Mouse (Mus musculus): Measurements from ENCODE around the gene Map6. TPM values are rescaled to one million over a fixed set of nuclear protein-coding genes. Genes with fewer than 3 reads are reported as not detected.

The Map6 gene
- total and polyA plus RNA-seq, 3 experiments = 3.3 to 4.3 (median 3.5) TPM

DNA sequence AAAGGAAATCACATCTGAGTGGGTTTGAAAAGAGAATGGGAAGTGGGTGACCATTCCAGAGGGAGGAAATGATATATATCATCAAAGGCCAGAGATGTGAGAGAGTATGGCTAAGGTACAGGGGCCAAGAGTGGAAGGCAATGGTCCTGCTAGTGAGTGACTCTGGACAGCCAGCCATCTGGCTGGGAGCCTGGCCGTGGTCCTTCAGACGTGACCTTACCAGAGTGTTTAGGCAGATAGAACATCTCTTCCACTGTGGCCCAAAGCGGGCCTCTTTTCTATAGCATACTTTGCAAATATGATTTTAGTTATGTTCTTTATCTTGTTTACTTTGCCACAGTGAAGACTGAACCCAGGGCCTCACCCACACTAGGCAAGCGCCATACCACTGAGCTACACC, 38.4 kb downstream of the Map6 start:
- 71% methylated on average over 4 of the region's 4 CpGs for WGBS
- no peak for TF ChIP-seq CTCF (IDR thresholded peaks at IDR 0.05)
- no peak for TF ChIP-seq EP300 (IDR thresholded peaks at IDR 0.05; ENCODE audit: insufficient read depth, low read depth, low read length)
- no peak for TF ChIP-seq POLR2A (IDR thresholded peaks at IDR 0.05; ENCODE audit: insufficient read depth, low read depth, low read length)
- H3K27ac ChIP-seq = no peak overlapping the region
- H3K4me1 ChIP-seq (ENCODE audit: control insufficient read depth, insufficient read depth, low read length) = peaks cover 12% of the 10 kb centered on the region
- no peaks in the 10 kb centered on the region for H3K79me2 ChIP-seq (replicated peaks; ENCODE audit: control insufficient read depth, insufficient read depth, low read length)
- H3K9ac ChIP-seq (ENCODE audit: low read depth, low read length) = no peak overlapping the region
- H3K27me3 ChIP-seq (ENCODE audit: control insufficient read depth, insufficient read depth, low read length) = no peaks in the 10 kb centered on the region
- no peak overlapping the region for H3K4me3 ChIP-seq
- intact Hi-C loops (cut with DNase I) = no loop called here
- H3K36me3 ChIP-seq (ENCODE audit: control insufficient read depth, insufficient read depth, low read length) = no peaks in the 10 kb centered on the region
- DNase-seq = peak in 1 of 2 experiments; percentile 33

DNA sequence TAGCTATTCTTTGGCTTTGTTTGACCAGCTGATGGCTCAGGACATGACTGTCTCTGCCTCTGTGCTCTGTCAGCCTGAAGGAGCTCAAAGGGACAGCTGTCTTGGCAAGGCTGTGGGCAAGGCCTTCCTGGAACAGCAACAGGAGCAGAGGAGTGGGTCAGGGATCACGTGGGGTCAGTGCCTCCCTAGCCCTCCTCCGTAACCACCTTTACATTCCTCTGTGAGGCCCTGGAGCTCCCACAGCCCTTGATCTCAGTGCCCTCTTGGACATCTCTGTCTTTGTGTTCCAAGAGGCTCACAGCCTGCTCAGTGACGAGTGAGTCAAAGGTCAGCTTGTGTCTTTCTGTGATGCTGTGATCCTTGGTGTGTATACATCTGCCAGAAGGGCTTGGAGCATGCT, 39.4 kb downstream of the Map6 start:
- DNase-seq = no peak
- Histone ChIP-seq H3K4me1 (ENCODE audit: control insufficient read depth, insufficient read depth, low read length) (peaks cover 12% of the 10 kb centered on the region), H3K4me3 (no peak overlapping the region), H3K27ac (no peak overlapping the region), H3K79me2 (replicated peaks; ENCODE audit: control insufficient read depth, insufficient read depth, low read length) (no peaks in the 10 kb centered on the region), H3K36me3 (ENCODE audit: control insufficient read depth, insufficient read depth, low read length) (no peaks in the 10 kb centered on the region), H3K27me3 (ENCODE audit: control insufficient read depth, insufficient read depth, low read length) (no peaks in the 10 kb centered on the region), H3K9ac (ENCODE audit: low read depth, low read length) (no peak overlapping the region)
- WGBS = 48% methylated on average over 3 of the region's 3 CpGs
- TF ChIP-seq EP300 (IDR thresholded peaks at IDR 0.05; ENCODE audit: insufficient read depth, low read depth, low read length) = no peak
- TF ChIP-seq CTCF (IDR thresholded peaks at IDR 0.05) = no peak
- no peak for TF ChIP-seq POLR2A (IDR thresholded peaks at IDR 0.05; ENCODE audit: insufficient read depth, low read depth, low read length)
- intact Hi-C loops (cut with DNase I) = no loop called here

DNA sequence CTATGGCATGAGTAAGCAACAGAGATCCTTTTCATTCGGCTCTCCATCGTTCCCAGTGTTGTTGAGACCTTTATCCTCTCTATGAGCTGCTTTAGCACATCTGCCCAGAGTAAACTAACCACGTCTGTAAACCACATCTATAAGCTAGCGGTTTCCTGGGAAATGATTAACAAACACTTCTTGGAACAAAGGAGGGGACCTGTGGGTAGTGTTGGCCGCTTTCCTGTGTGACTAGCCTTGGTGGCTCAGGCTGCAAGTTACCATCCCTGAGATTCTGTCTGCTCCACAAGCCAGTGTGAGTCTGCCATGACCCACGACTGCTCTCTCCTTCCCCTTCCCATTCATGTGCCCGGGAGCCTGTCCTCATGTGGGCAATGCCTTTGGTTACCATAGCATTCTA, 44.2 kb downstream of the Map6 start:
- Histone ChIP-seq H3K79me2 (replicated peaks; ENCODE audit: control insufficient read depth, insufficient read depth, low read length) (no peaks in the 10 kb centered on the region), H3K9ac (ENCODE audit: low read depth, low read length) (no peak overlapping the region), H3K4me3 (no peak overlapping the region), H3K27ac (no peak overlapping the region), H3K27me3 (ENCODE audit: control insufficient read depth, insufficient read depth, low read length) (no peaks in the 10 kb centered on the region), H3K36me3 (ENCODE audit: control insufficient read depth, insufficient read depth, low read length) (no peaks in the 10 kb centered on the region), H3K4me1 (ENCODE audit: control insufficient read depth, insufficient read depth, low read length) (peaks cover 4% of the 10 kb centered on the region)
- DNase-seq = no peak
- TF ChIP-seq EP300 (IDR thresholded peaks at IDR 0.05; ENCODE audit: insufficient read depth, low read depth, low read length) (no peak), CTCF (IDR thresholded peaks at IDR 0.05) (no peak), POLR2A (IDR thresholded peaks at IDR 0.05; ENCODE audit: insufficient read depth, low read depth, low read length) (no peak)
- 67% methylated on average over 7 of the region's 7 CpGs for WGBS
- intact Hi-C loops (cut with DNase I) = no loop called here

DNA sequence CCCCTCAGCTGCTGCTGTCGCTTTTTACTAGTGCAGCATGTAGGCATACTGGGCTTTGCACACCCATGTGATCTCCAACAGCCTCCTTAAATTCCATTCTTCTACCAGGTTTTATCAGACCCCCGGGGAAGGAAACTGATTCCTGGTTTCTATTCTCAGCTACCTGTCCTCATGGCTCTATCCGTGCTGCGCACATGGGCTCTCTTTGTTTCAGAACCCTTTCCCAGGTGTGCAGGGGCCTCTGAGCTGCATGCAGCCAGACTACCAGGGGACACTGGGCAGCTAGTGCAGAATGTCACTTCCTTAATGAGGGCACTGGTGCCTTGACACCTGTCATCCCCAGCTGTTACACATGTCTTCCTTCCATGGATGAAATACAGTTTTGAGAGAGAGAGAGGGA, 44.8 kb downstream of the Map6 start:
- Histone ChIP-seq H3K79me2 (replicated peaks; ENCODE audit: control insufficient read depth, insufficient read depth, low read length) (no peaks in the 10 kb centered on the region), H3K4me1 (ENCODE audit: control insufficient read depth, insufficient read depth, low read length) (no peaks in the 10 kb centered on the region), H3K36me3 (ENCODE audit: control insufficient read depth, insufficient read depth, low read length) (no peaks in the 10 kb centered on the region), H3K4me3 (no peak overlapping the region), H3K9ac (ENCODE audit: low read depth, low read length) (no peak overlapping the region), H3K27ac (no peak overlapping the region), H3K27me3 (ENCODE audit: control insufficient read depth, insufficient read depth, low read length) (no peaks in the 10 kb centered on the region)
- WGBS = 56% methylated on average over 4 of the region's 4 CpGs
- TF ChIP-seq CTCF (IDR thresholded peaks at IDR 0.05) = no peak
- no peak for TF ChIP-seq EP300 (IDR thresholded peaks at IDR 0.05; ENCODE audit: insufficient read depth, low read depth, low read length)
- no peak for TF ChIP-seq POLR2A (IDR thresholded peaks at IDR 0.05; ENCODE audit: insufficient read depth, low read depth, low read length)
- intact Hi-C loops (cut with DNase I) = no loop called here
- no peak for DNase-seq

DNA sequence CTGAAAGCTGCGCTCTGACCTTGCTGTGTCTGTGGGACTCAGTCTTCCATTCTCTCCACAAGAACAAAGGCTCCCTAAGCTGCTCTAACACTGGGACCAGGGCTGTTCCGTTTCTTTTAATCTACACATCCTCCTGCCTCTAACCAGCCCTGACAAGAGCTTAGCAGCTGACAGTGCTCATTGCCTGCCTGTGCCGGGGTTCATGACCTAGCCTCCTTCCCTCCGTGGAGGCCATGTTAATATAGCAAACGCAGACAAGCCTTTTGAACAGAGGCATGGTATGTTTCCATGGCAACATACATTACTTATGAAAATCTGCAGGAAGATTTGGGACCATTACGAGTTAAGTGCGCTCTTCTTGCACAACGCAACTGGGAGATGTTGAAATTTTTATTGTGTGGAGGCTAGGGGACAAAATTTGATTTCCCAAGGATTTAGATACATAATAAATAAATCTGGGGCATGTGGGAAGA, 45.5 kb downstream of the Map6 start:
- TF ChIP-seq POLR2A (IDR thresholded peaks at IDR 0.05; ENCODE audit: insufficient read depth, low read depth, low read length) = no peak
- no peak for TF ChIP-seq EP300 (IDR thresholded peaks at IDR 0.05; ENCODE audit: insufficient read depth, low read depth, low read length)
- TF ChIP-seq CTCF (IDR thresholded peaks at IDR 0.05) = no peak
- H3K4me3 ChIP-seq = no peak overlapping the region
- no peaks in the 10 kb centered on the region for H3K36me3 ChIP-seq (ENCODE audit: control insufficient read depth, insufficient read depth, low read length)
- no peak overlapping the region for H3K9ac ChIP-seq (ENCODE audit: low read depth, low read length)
- H3K4me1 ChIP-seq (ENCODE audit: control insufficient read depth, insufficient read depth, low read length) = no peaks in the 10 kb centered on the region
- H3K27me3 ChIP-seq (ENCODE audit: control insufficient read depth, insufficient read depth, low read length) = no peaks in the 10 kb centered on the region
- no peaks in the 10 kb centered on the region for H3K79me2 ChIP-seq (replicated peaks; ENCODE audit: control insufficient read depth, insufficient read depth, low read length)
- no peak for DNase-seq
- intact Hi-C loops (cut with DNase I) = no loop called here
- WGBS = 71% methylated on average over 8 of the region's 8 CpGs
- no peak overlapping the region for H3K27ac ChIP-seq

DNA sequence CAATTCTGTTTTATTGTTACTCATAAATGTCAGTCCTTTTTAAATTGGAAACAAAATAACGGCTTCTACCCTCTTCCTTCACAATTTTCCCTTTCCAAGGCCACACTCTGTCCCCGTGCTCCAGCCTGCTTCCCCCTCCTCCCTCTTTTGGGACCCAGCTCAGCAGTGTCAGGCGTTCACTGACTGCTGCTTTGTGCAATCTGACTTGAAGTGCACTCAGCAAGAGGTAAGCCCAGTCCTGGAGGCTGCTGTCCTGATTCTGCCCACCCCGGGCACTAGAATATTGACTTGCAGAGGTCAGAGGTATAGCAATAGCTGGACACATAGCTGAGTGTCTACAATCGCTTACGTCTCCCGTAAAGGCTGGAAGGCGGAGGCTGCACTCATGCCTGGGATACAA, 46.0 kb downstream of the Map6 start:
- 94% methylated on average over 8 of the region's 8 CpGs for WGBS
- no peak overlapping the region for H3K27ac ChIP-seq

More for the DNA sequence above, 46.0 kb downstream of the Map6 start:
- Histone ChIP-seq H3K4me1 (ENCODE audit: control insufficient read depth, insufficient read depth, low read length) (no peaks in the 10 kb centered on the region), H3K27me3 (ENCODE audit: control insufficient read depth, insufficient read depth, low read length) (no peaks in the 10 kb centered on the region), H3K9ac (ENCODE audit: low read depth, low read length) (no peak overlapping the region), H3K4me3 (no peak overlapping the region), H3K36me3 (ENCODE audit: control insufficient read depth, insufficient read depth, low read length) (no peaks in the 10 kb centered on the region), H3K79me2 (replicated peaks; ENCODE audit: control insufficient read depth, insufficient read depth, low read length) (no peaks in the 10 kb centered on the region)
- no peak for DNase-seq
- no peak for TF ChIP-seq EP300 (IDR thresholded peaks at IDR 0.05; ENCODE audit: insufficient read depth, low read depth, low read length)
- TF ChIP-seq CTCF (IDR thresholded peaks at IDR 0.05) = no peak
- no peak for TF ChIP-seq POLR2A (IDR thresholded peaks at IDR 0.05; ENCODE audit: insufficient read depth, low read depth, low read length)
- intact Hi-C loops (cut with DNase I) = no loop called here
